Mouse (Mus musculus) hindbrain, embryonic 15.5 days (tissue): ENCODE results near the gene Xrra1. TPM values are rescaled to one million over a fixed set of nuclear protein-coding genes. Genes with fewer than 3 reads are reported as not detected.
A peak's percentile ranks its signal among the peaks of the same experiment; 100 is the strongest.

Source experiments
- ATAC-seq: fragments of 200-750 bp; cut with Nextera tagmentation; 2 replicates; pipeline ENCODE4 v1.8.0; 2017; ENCODE audit warnings: low read depth, moderate number of reproducible peaks, moderate TSS enrichment; ENCODE audit not compliant: low FRiP score
- H3K27ac ChIP-seq: fragments of 300-500 bp; sonication (generic); replicated peaks from 2 replicates; pipeline ENCODE4 v1.5.1; 2015; ENCODE audit warnings: mild to moderate bottlenecking, inconsistent platforms
- H3K27me3 ChIP-seq: fragments of 300-500 bp; sonication (generic); 2 replicates; pipeline ENCODE4 v1.6.1; 2015; ENCODE audit warnings: control low read depth, inconsistent platforms
- H3K36me3 ChIP-seq: fragments of 300-500 bp; sonication (generic); 2 replicates; pipeline ENCODE4 v1.6.1; 2015; ENCODE audit warnings: control low read depth, inconsistent platforms
- H3K4me1 ChIP-seq: fragments of 300-500 bp; sonication (generic); replicated peaks from 2 replicates; pipeline ENCODE4 v1.6.1; 2015; ENCODE audit warnings: control low read depth, inconsistent platforms
- H3K4me2 ChIP-seq: fragments of 300-500 bp; sonication (generic); 2 replicates; pipeline ENCODE4 v1.6.1; 2015; ENCODE audit warnings: moderate library complexity, mild to moderate bottlenecking, inconsistent platforms
- H3K4me3 ChIP-seq: fragments of 300-500 bp; sonication (generic); 2 replicates; pipeline ENCODE4 v1.5.1; 2015; ENCODE audit warnings: mild to moderate bottlenecking, inconsistent platforms
- H3K9ac ChIP-seq: fragments of 300-500 bp; sonication (generic); 2 replicates; pipeline ENCODE4 v1.6.1; 2015; ENCODE audit warnings: inconsistent platforms
- H3K9me3 ChIP-seq: fragments of 300-500 bp; sonication (generic); 2 replicates; pipeline ENCODE4 v1.6.1; 2016; ENCODE audit warnings: control low read depth, inconsistent platforms
- WGBS: fragments of 180-500 bp; shearing (Covaris S2); methylation state at CpG from one replicate; pipeline ENCODE4 v1.1.7; 2015; 5-methylcytosine and 5-hydroxymethylcytosine counted together
- polyA plus RNA-seq: library from polyadenylated mRNA; unstranded; fragments of >200 nt; fragmentation: Nextera tagmentation; extraction: Ambion mirVana; gene quantifications from 2 replicates; pipeline ENCODE4 v1.2.1, GENCODE M21; 2015

The Xrra1 gene
- polyA plus RNA-seq, 1 experiment from 2014 or later, result 1.1 TPM

DNA sequence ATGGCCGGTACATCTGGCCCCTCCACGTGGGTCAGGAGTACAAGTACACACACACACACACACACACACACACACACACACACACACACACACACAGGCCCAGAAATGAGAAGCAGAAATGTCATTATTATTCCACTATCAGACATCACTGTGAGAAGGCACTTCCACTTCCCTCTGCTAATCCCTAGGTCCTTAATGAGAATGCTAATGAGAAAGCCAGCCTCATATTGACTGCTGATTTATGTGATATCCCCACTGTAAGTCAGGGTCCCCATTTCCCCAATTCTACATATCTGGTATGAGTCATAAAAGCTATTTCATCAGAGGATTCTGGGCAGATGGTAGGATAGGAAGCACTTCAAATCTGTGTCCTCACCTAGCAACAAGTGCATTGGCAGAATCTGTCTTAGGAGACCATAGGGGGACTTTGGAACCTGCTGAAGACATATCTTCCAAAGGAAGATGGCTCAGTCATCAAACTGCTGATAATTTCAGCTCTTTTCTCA lies 28.4 kb downstream of the Xrra1 start:
- no peak for ATAC-seq
- WGBS, result 70% methylated on average over 2 of the region's 2 CpGs
- H3K4me1 ChIP-seq, result peaks cover 10% of the 10 kb centered on the region

DNA sequence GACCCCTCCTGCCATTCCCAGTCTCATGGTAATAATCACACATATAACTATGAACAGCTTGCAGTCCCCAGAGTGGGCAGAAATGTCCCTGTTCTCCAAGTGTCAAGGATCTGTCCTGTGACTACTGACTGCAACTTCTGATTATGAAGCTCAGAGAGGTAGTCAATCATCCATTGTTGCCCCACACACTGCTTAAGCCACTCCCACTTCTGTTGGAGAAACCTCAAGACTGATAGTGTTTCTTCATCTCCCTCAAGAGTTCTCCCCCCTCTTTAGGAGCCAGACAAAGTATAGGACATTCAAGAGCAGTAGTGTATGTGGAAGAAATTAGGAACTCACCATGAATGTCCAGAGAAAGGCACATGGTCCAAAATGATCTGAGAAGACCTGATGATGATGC lies 28.8 kb downstream of the Xrra1 start:
- peaks cover 10% of the 10 kb centered on the region for H3K4me1 ChIP-seq
- no peak overlapping the region for H3K4me2 ChIP-seq
- H3K9me3 ChIP-seq, result no peaks in the 10 kb centered on the region
- H3K27ac ChIP-seq, result no peak overlapping the region
- no peaks in the 10 kb centered on the region for H3K27me3 ChIP-seq
- ATAC-seq, result no peak
- no peaks in the 10 kb centered on the region for H3K36me3 ChIP-seq
- no peak overlapping the region for H3K4me3 ChIP-seq
- no peak overlapping the region for H3K9ac ChIP-seq

More for the DNA sequence above, 28.4 kb downstream of the Xrra1 start:
- Histone ChIP-seq H3K27me3 (no peaks in the 10 kb centered on the region), H3K4me2 (no peak overlapping the region), H3K9ac (no peak overlapping the region), H3K36me3 (no peaks in the 10 kb centered on the region), H3K9me3 (no peaks in the 10 kb centered on the region), H3K27ac (no peak overlapping the region), H3K4me3 (no peak overlapping the region)

DNA sequence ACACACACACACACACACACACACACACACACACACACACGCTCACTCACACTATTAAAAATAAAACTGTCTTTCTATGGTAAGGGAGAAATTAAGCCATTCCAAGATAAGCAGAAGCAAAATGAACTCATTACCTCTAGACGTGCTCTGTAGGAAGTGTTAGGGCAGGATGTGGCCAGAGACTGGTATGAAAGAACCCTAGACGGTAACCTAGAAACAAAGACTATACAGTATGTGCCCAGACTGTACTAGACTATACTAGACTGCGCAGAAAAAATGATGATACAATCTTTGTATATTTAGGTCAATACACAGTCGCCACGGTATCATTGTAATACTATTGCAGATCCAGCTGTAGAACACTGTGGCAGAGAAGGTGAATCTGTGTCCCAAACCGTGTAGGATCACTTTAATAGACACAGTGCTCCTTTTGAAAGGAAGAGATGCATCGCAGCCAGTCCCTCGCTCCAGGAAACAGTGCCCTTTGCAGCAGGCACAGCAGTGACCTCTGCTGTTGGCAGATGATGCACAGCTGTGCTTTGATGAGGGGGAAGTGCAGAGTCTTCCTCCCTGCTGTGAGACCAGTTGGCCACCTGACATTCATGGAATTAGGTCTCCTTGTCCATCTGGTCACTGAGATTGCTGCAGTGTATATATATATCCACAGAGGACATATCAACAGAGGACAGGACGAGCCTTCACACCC lies 30.4 kb downstream of the Xrra1 start:
- WGBS, result 38% methylated on average over 10 of the region's 10 CpGs
- no peak overlapping the region for H3K4me2 ChIP-seq
- H3K4me1 ChIP-seq, result peaks cover 10% of the 10 kb centered on the region
- H3K9ac ChIP-seq, result no peak overlapping the region
- no peaks in the 10 kb centered on the region for H3K36me3 ChIP-seq
- H3K27me3 ChIP-seq, result no peaks in the 10 kb centered on the region
- no peak overlapping the region for H3K27ac ChIP-seq
- no peak overlapping the region for H3K4me3 ChIP-seq
- H3K9me3 ChIP-seq, result no peaks in the 10 kb centered on the region
- ATAC-seq, result no peak

DNA sequence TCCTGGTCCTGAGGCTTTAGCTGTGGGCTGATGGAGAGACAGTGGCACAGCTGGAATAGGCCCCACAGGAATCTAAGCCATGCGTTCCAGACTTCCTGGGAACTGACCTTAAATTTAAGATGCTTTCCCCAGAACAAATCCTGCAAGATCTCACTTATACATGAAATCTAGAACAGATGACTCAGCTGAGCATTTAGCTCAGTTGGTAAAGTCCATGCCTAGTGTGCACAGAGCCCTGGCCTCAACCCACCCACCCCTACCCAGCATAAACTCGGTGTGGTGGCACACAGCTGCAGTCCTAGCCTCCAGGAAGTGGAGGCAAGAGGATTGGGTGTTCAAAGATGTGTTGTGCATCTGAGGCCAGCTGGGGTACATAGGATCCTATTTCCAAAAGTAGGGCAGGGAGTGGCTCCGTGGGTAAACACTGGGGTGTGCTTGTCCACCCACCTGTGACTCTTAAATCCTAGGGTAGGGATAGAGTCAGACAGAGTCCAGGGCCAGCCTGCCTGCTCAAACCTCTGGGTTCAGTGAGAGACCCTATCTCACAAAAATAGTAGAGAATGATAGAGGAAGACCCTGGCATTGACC lies 31.3 kb downstream of the Xrra1 start:
- Histone ChIP-seq H3K4me3 (no peak overlapping the region), H3K4me2 (no peak overlapping the region), H3K4me1 (peaks cover 16% of the 10 kb centered on the region), H3K9ac (no peak overlapping the region), H3K36me3 (no peaks in the 10 kb centered on the region), H3K27me3 (no peaks in the 10 kb centered on the region), H3K27ac (no peak overlapping the region), H3K9me3 (no peaks in the 10 kb centered on the region)
- ATAC-seq, result no peak
- 77% methylated on average over 3 of the region's 3 CpGs for WGBS

DNA sequence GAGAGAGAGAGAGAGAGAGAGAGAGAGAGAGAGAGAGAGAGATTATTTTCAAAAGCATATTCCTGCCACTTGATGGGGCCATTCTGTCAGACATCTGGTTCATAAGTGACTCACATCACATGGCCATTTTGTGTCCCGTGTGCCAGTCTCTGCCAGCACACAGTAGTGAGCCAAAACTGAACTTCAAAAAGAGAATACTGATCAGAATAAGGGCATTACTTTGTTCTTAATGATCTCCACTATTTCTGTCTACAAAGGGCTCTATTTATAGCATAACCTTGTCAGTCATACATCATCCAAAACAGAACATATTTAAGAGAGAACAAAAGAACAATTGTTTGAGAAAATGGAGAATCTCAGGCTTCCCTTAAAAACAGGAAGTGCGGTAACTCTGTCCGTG lies 32.6 kb downstream of the Xrra1 start:
- Histone ChIP-seq H3K4me3 (no peak overlapping the region), H3K36me3 (no peaks in the 10 kb centered on the region), H3K4me1 (peaks cover 25% of the 10 kb centered on the region), H3K9me3 (no peaks in the 10 kb centered on the region), H3K4me2 (no peak overlapping the region), H3K27ac (no peak overlapping the region), H3K27me3 (no peaks in the 10 kb centered on the region), H3K9ac (no peak overlapping the region)
- no peak for ATAC-seq
- WGBS, result 68% methylated on average over 3 of the region's 3 CpGs

DNA sequence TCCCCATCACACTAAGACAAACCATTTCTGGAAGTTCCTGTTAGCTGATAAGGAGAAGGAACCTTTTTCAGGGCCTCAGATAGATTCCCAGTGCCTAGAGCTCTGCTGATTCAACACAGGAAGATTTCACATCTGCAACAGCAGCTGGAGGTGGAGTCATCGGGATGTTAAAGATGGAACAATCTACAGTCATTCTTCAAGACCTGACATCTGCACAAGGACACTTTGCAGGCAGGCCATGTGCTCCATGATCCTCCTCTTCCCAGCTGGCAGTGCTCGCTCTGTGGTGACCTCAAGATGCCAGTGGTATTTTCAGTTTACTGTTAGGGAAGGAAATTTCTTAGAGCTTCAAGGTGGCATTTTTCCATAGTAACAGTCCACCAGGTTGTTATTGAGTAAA lies 33.4 kb downstream of the Xrra1 start:
- ATAC-seq, result no peak
- H3K4me1 ChIP-seq, result peaks cover 25% of the 10 kb centered on the region
- H3K4me3 ChIP-seq, result no peak overlapping the region
- no peak overlapping the region for H3K27ac ChIP-seq
- no peaks in the 10 kb centered on the region for H3K9me3 ChIP-seq
- H3K4me2 ChIP-seq, result no peak overlapping the region
- no peak overlapping the region for H3K9ac ChIP-seq
- no peaks in the 10 kb centered on the region for H3K36me3 ChIP-seq
- H3K27me3 ChIP-seq, result no peaks in the 10 kb centered on the region
- WGBS, result 84% methylated on average over 2 of the region's 2 CpGs

DNA sequence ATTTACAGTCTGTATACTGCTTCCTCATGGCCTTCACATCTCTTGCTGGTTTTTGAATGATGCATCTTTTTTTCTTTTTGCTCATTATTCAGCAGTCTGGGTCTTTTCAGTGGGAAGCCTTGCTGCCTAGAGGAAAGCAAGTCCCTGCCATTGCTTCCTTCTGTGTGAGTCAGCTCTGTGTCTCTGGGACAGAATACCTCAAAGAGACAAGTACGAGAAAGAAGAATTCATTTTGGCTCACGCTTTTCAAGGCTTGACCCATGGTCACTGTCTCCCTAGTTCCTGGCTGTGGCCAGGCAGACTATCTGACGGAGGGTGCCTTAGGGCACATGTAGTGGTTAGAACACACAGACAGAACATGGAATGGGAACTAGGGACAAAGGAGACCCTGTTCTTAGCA lies 35.1 kb downstream of the Xrra1 start:
- 77% methylated on average over 3 of the region's 3 CpGs for WGBS
- Histone ChIP-seq H3K9me3 (no peaks in the 10 kb centered on the region), H3K4me3 (no peak overlapping the region), H3K4me1 (peaks cover 25% of the 10 kb centered on the region), H3K36me3 (no peaks in the 10 kb centered on the region), H3K9ac (no peak overlapping the region), H3K27me3 (no peaks in the 10 kb centered on the region), H3K27ac (no peak overlapping the region), H3K4me2 (no peak overlapping the region)
- no peak for ATAC-seq

DNA sequence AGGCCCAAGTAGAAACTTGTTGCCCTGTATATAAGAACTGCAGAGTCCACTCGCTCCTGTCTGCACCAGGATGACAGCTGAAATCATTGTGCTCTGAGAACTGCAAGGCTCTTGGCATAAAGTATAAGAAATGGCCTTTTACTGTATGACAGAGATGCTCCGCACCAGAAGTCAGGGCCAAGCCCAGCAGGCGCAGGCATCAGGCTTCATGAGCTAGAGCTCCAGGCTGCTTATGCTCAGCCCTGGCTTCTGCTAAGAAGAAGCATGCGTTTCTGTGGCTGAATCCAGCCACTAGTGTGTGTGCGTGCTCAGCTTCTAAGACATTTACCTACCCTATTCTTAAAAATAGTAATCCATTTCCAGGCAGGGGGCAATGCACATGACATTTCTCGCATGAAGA lies 35.6 kb downstream of the Xrra1 start:
- no peaks in the 10 kb centered on the region for H3K27me3 ChIP-seq
- ATAC-seq, result 0 out of 2 replicates have a peak, but pooled peaks have one; percentile 47
- H3K4me2 ChIP-seq, result no peak overlapping the region
- no peak overlapping the region for H3K9ac ChIP-seq
- H3K4me1 ChIP-seq, result peaks cover 20% of the 10 kb centered on the region
- H3K9me3 ChIP-seq, result no peaks in the 10 kb centered on the region
- 68% methylated on average over 6 of the region's 6 CpGs for WGBS
- no peak overlapping the region for H3K27ac ChIP-seq
- no peaks in the 10 kb centered on the region for H3K36me3 ChIP-seq
- no peak overlapping the region for H3K4me3 ChIP-seq

DNA sequence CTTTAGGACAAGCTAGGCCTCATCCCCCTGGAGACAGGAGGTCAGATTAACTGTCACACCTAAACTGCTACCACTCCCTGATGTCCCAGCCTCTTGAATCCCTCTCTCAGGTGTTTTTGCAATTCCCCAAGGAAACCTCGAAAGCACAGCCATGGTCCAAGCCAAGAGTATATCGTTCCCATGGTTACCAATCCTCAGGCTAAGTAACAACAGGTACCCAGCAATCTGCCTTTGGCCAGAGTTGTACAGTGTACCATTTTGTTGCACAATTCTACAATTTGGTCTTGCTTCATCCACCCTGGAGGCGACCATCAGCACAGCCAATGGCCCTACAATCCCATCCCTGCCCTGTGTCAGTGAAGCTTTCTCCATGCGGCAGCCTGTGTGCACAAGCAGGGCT lies 38.0 kb downstream of the Xrra1 start:
- H3K4me2 ChIP-seq, result no peak overlapping the region
- no peak overlapping the region for H3K4me3 ChIP-seq
- peaks cover 18% of the 10 kb centered on the region for H3K4me1 ChIP-seq
- H3K9ac ChIP-seq, result no peak overlapping the region
- ATAC-seq, result no peak
- no peaks in the 10 kb centered on the region for H3K36me3 ChIP-seq
- 83% methylated on average over 4 of the region's 4 CpGs for WGBS
- H3K9me3 ChIP-seq, result no peaks in the 10 kb centered on the region
- no peaks in the 10 kb centered on the region for H3K27me3 ChIP-seq
- no peak overlapping the region for H3K27ac ChIP-seq

- 65% methylated on average over 4 of the region's 4 CpGs for WGBS
- no peak overlapping the region for H3K4me2 ChIP-seq
- H3K27me3 ChIP-seq, result no peaks in the 10 kb centered on the region
- no peak for ATAC-seq
- H3K4me1 ChIP-seq, result no peaks in the 10 kb centered on the region
- no peak overlapping the region for H3K9ac ChIP-seq
- H3K4me3 ChIP-seq, result no peak overlapping the region
- H3K36me3 ChIP-seq, result no peaks in the 10 kb centered on the region
- H3K9me3 ChIP-seq, result no peaks in the 10 kb centered on the region
- H3K27ac ChIP-seq, result no peak overlapping the region
These were observed 43.3 kb downstream of the Xrra1 start for GRCm38 (mm10) chr7:99902208-99902607.

DNA sequence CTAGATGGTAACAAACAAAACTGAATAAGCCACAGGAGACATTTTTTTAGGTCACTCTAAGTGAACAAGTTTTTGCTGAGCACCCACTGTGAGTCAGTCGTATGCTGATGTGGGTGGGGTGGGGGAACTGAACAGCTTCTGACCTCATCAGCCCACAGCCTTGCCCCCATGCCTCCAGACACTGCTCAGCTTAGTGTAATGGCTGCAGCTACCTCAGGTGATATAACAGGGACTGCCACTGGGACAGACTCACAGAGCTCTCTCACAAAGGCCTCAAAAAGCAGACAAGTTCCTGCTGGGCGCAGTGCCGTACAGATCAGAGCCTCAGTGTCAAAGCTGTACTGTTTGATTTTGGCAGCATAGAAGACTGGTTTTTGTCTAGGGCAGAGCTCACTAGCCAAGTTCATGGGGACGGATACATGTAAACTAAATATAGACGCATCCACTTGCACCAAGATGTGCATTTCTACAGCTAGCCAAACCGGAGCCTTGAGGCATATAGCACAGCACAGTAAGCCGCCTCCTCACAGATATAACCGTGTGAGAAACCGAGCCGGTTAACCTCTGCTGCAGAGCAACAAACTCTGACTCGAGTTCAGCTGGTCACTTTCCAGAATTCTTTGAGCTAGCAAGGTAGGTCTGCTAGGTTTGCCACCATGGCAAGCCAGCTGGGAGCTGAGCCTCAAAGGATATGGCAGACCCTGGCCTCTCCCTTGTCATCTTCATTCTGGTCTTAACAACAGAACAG lies 44.2 kb downstream of the Xrra1 start:
- ATAC-seq, result no peak

GRCm38 (mm10) chr7:99904421-99905005 lies 45.6 kb downstream of the Xrra1 start:
- H3K27me3 ChIP-seq, result no peaks in the 10 kb centered on the region
- no peak overlapping the region for H3K4me2 ChIP-seq
- H3K4me3 ChIP-seq, result no peak overlapping the region
- no peak overlapping the region for H3K27ac ChIP-seq
- no peak overlapping the region for H3K9ac ChIP-seq
- no peaks in the 10 kb centered on the region for H3K36me3 ChIP-seq
- 72% methylated on average over 3 of the region's 3 CpGs for WGBS
- no peaks in the 10 kb centered on the region for H3K9me3 ChIP-seq
- no peaks in the 10 kb centered on the region for H3K4me1 ChIP-seq
- no peak for ATAC-seq

More for the DNA sequence above, 44.2 kb downstream of the Xrra1 start:
- no peak overlapping the region for H3K4me3 ChIP-seq
- H3K9ac ChIP-seq, result no peak overlapping the region
- 78% methylated on average over 11 of the region's 11 CpGs for WGBS
- H3K9me3 ChIP-seq, result no peaks in the 10 kb centered on the region
- no peaks in the 10 kb centered on the region for H3K36me3 ChIP-seq
- H3K4me1 ChIP-seq, result no peaks in the 10 kb centered on the region
- no peaks in the 10 kb centered on the region for H3K27me3 ChIP-seq
- no peak overlapping the region for H3K27ac ChIP-seq
- no peak overlapping the region for H3K4me2 ChIP-seq
